ENCODE assay signal across 24 mouse cellular contexts in genomic region chr5:137850313-137850712, GRCm38 (mm10). TPM values are rescaled to one million over a fixed set of nuclear protein-coding genes. Genes with fewer than 3 reads are reported as not detected.
"Had no signal": no experiment of that assay in that cellular context is flagged by ENCODE, and none has a peak within 500 bp of the region (broad histone marks: within the 10 kb centered on the region; RNA-seq: fewer than 3 reads in every experiment).

No protein-coding gene starts in this region.

RNA-seq across cellular contexts. Expression of gene Pilrb1, which starts 7.6 kb away (rescaled TPM):
- total RNA-seq: left cerebral cortex, adult 18-20 months; left cerebral cortex, adult 2 months; left cerebral cortex, adult 8-10 months; left cerebral cortex, postnatal 10 days; left cerebral cortex, postnatal 14 days; left cerebral cortex, postnatal 25 days; left cerebral cortex, postnatal 36 days; left cerebral cortex, postnatal 4 days; megakaryocyte-erythroid progenitor cell, adult 5-6 weeks; midbrain, postnatal 0 days had no signal
- polyA plus RNA-seq: limb, embryonic 10.5 days; limb, embryonic 12.5 days; limb, embryonic 13.5 days; midbrain, embryonic 10.5 days; midbrain, embryonic 11.5 days; midbrain, embryonic 12.5 days; midbrain, embryonic 13.5 days; midbrain, embryonic 14.5 days; midbrain, embryonic 15.5 days; midbrain, embryonic 16.5 days; midbrain, postnatal 0 days; myocyte; neural tube, embryonic 11.5 days; neural tube, embryonic 12.5 days had no signal

RNA-seq across cellular contexts. Expression of gene Pilra, which starts 14.2 kb away (rescaled TPM):
- total RNA-seq: megakaryocyte-erythroid progenitor cell, adult 5-6 weeks; midbrain, postnatal 0 days had no signal
- polyA plus RNA-seq: midbrain, embryonic 15.5 days had no signal

RNA-seq across cellular contexts. Expression of gene Pilrb2, which starts 21.3 kb away (rescaled TPM):
- total RNA-seq: left cerebral cortex, adult 2 months; left cerebral cortex, adult 8-10 months; left cerebral cortex, postnatal 10 days; left cerebral cortex, postnatal 14 days; left cerebral cortex, postnatal 25 days; left cerebral cortex, postnatal 36 days; left cerebral cortex, postnatal 4 days; megakaryocyte-erythroid progenitor cell, adult 5-6 weeks; midbrain, postnatal 0 days had no signal
- polyA plus RNA-seq: limb, embryonic 10.5 days; limb, embryonic 11.5 days; limb, embryonic 12.5 days; midbrain, embryonic 10.5 days; midbrain, embryonic 11.5 days; midbrain, embryonic 12.5 days; midbrain, embryonic 13.5 days; midbrain, embryonic 15.5 days; midbrain, embryonic 16.5 days; myocyte; neural tube, embryonic 11.5 days; neural tube, embryonic 12.5 days had no signal
